Mouse (Mus musculus): ENCODE data around the gene Clstn2. TPM values are rescaled to one million over a fixed set of nuclear protein-coding genes. Genes with fewer than 3 reads are reported as not detected.

Clstn2 gene
- total and polyA plus RNA-seq, 3 experiments: 0.05 TPM; not detected in 2

GRCm38 (mm10) chr9:97439872-97440636 is 592.9 kb downstream of the Clstn2 start:
- H3K4me3 ChIP-seq (ENCODE audit: low read depth, low read length): no peak overlapping the region
- no peak for DNase-seq (ENCODE audit: low spot score)
- no peak for ATAC-seq (ENCODE audit: extremely low read depth, insufficient number of reproducible peaks, low FRiP score, poor library complexity, severe bottlenecking)
- no peaks in the 10 kb centered on the region for H3K4me1 ChIP-seq (ENCODE audit: insufficient read depth, low read depth, low read length)
- no peaks in the 10 kb centered on the region for H3K36me3 ChIP-seq (replicated peaks)
- no peak for TF ChIP-seq TAL1 (conservative IDR thresholded peaks at IDR 0.05; ENCODE audit: low read depth, low read length)
- no peak for TF ChIP-seq POLR2AphosphoS5 (IDR thresholded peaks at IDR 0.05; ENCODE audit: insufficient replicate concordance, low read depth, low read length)
- TF ChIP-seq CTCF (IDR thresholded peaks at IDR 0.05; ENCODE audit: low read depth, low read length): no peak
- TF ChIP-seq GATA2 (IDR thresholded peaks at IDR 0.05; ENCODE audit: borderline replicate concordance, low read depth, low read length): no peak
- no peak for TF ChIP-seq GATA1 (IDR thresholded peaks at IDR 0.05; ENCODE audit: borderline replicate concordance, low read length)
- peaks cover 51% of the 10 kb centered on the region for H3K9me3 ChIP-seq (replicated peaks)
- H3K27me3 ChIP-seq (ENCODE audit: insufficient read depth, low read length): no peaks in the 10 kb centered on the region

- no peak for DNase-seq (ENCODE audit: low spot score)
- Histone ChIP-seq H3K27me3 (ENCODE audit: insufficient read depth, low read length) (no peaks in the 10 kb centered on the region), H3K4me3 (ENCODE audit: low read depth, low read length) (no peak overlapping the region), H3K9me3 (replicated peaks) (peaks cover 31% of the 10 kb centered on the region), H3K4me1 (ENCODE audit: insufficient read depth, low read depth, low read length) (no peaks in the 10 kb centered on the region), H3K36me3 (replicated peaks) (no peaks in the 10 kb centered on the region)
- no peak for ATAC-seq (ENCODE audit: extremely low read depth, insufficient number of reproducible peaks, low FRiP score, poor library complexity, severe bottlenecking)
- TF ChIP-seq GATA2 (IDR thresholded peaks at IDR 0.05; ENCODE audit: borderline replicate concordance, low read depth, low read length) (no peak), GATA1 (IDR thresholded peaks at IDR 0.05; ENCODE audit: borderline replicate concordance, low read length) (no peak), POLR2AphosphoS5 (IDR thresholded peaks at IDR 0.05; ENCODE audit: insufficient replicate concordance, low read depth, low read length) (no peak), CTCF (IDR thresholded peaks at IDR 0.05; ENCODE audit: low read depth, low read length) (no peak)
Observed at GRCm38 (mm10) chr9:97434666-97435065, 598.3 kb downstream of the Clstn2 start.

GRCm38 (mm10) chr9:97429885-97430449 is 603.0 kb downstream of the Clstn2 start:
- TF ChIP-seq GATA1 (IDR thresholded peaks at IDR 0.05; ENCODE audit: borderline replicate concordance, low read length): no peak
- TF ChIP-seq POLR2AphosphoS5 (IDR thresholded peaks at IDR 0.05; ENCODE audit: insufficient replicate concordance, low read depth, low read length): no peak
- TF ChIP-seq TAL1 (conservative IDR thresholded peaks at IDR 0.05; ENCODE audit: low read depth, low read length): no peak
- no peak for TF ChIP-seq GATA2 (IDR thresholded peaks at IDR 0.05; ENCODE audit: borderline replicate concordance, low read depth, low read length)
- no peak for TF ChIP-seq CTCF (IDR thresholded peaks at IDR 0.05; ENCODE audit: low read depth, low read length)
- no peaks in the 10 kb centered on the region for H3K27me3 ChIP-seq (ENCODE audit: insufficient read depth, low read length)
- no peak overlapping the region for H3K4me3 ChIP-seq (ENCODE audit: low read depth, low read length)
- peaks cover 16% of the 10 kb centered on the region for H3K9me3 ChIP-seq (replicated peaks)
- ATAC-seq (ENCODE audit: extremely low read depth, insufficient number of reproducible peaks, low FRiP score, poor library complexity, severe bottlenecking) (no peak), DNase-seq (ENCODE audit: low spot score) (no peak)
- no peaks in the 10 kb centered on the region for H3K36me3 ChIP-seq (replicated peaks)
- H3K4me1 ChIP-seq (ENCODE audit: insufficient read depth, low read depth, low read length): no peaks in the 10 kb centered on the region

GRCm38 (mm10) chr9:97428127-97428526 is 604.9 kb downstream of the Clstn2 start:
- peaks cover 22% of the 10 kb centered on the region for H3K9me3 ChIP-seq (replicated peaks)
- no peaks in the 10 kb centered on the region for H3K27me3 ChIP-seq (ENCODE audit: insufficient read depth, low read length)
- TF ChIP-seq POLR2AphosphoS5 (IDR thresholded peaks at IDR 0.05; ENCODE audit: insufficient replicate concordance, low read depth, low read length) (no peak), CTCF (IDR thresholded peaks at IDR 0.05; ENCODE audit: low read depth, low read length) (no peak), GATA1 (IDR thresholded peaks at IDR 0.05; ENCODE audit: borderline replicate concordance, low read length) (no peak), TAL1 (conservative IDR thresholded peaks at IDR 0.05; ENCODE audit: low read depth, low read length) (no peak), GATA2 (IDR thresholded peaks at IDR 0.05; ENCODE audit: borderline replicate concordance, low read depth, low read length) (no peak)
- no peaks in the 10 kb centered on the region for H3K4me1 ChIP-seq (ENCODE audit: insufficient read depth, low read depth, low read length)
- DNase-seq (ENCODE audit: low spot score) (no peak), ATAC-seq (ENCODE audit: extremely low read depth, insufficient number of reproducible peaks, low FRiP score, poor library complexity, severe bottlenecking) (no peak)
- H3K36me3 ChIP-seq (replicated peaks): no peaks in the 10 kb centered on the region
- no peak overlapping the region for H3K4me3 ChIP-seq (ENCODE audit: low read depth, low read length)

- no peak for TF ChIP-seq GATA1 (IDR thresholded peaks at IDR 0.05; ENCODE audit: borderline replicate concordance, low read length)
Observed at GRCm38 (mm10) chr9:97420896-97421295, 612.1 kb downstream of the Clstn2 start.

GRCm38 (mm10) chr9:97414876-97415668 is 617.9 kb downstream of the Clstn2 start:
- ATAC-seq (ENCODE audit: extremely low read depth, insufficient number of reproducible peaks, low FRiP score, poor library complexity, severe bottlenecking) (no peak), DNase-seq (ENCODE audit: low spot score) (no peak)
- Histone ChIP-seq H3K27me3 (ENCODE audit: insufficient read depth, low read length) (no peaks in the 10 kb centered on the region), H3K4me3 (ENCODE audit: low read depth, low read length) (no peak overlapping the region), H3K9me3 (replicated peaks) (peaks cover 30% of the 10 kb centered on the region), H3K4me1 (ENCODE audit: insufficient read depth, low read depth, low read length) (no peaks in the 10 kb centered on the region), H3K36me3 (replicated peaks) (no peaks in the 10 kb centered on the region)
- no peak for TF ChIP-seq POLR2AphosphoS5 (IDR thresholded peaks at IDR 0.05; ENCODE audit: insufficient replicate concordance, low read depth, low read length)
- TF ChIP-seq CTCF (IDR thresholded peaks at IDR 0.05; ENCODE audit: low read depth, low read length): no peak
- TF ChIP-seq GATA1 (IDR thresholded peaks at IDR 0.05; ENCODE audit: borderline replicate concordance, low read length): no peak
- no peak for TF ChIP-seq GATA2 (IDR thresholded peaks at IDR 0.05; ENCODE audit: borderline replicate concordance, low read depth, low read length)
- TF ChIP-seq TAL1 (conservative IDR thresholded peaks at IDR 0.05; ENCODE audit: low read depth, low read length): no peak

More at GRCm38 (mm10) chr9:97420896-97421295, 612.1 kb downstream of the Clstn2 start:
- H3K4me3 ChIP-seq (ENCODE audit: low read depth, low read length): no peak overlapping the region
- no peaks in the 10 kb centered on the region for H3K36me3 ChIP-seq (replicated peaks)
- DNase-seq (ENCODE audit: low spot score) (no peak), ATAC-seq (ENCODE audit: extremely low read depth, insufficient number of reproducible peaks, low FRiP score, poor library complexity, severe bottlenecking) (no peak)
- H3K9me3 ChIP-seq (replicated peaks): peaks cover 50% of the 10 kb centered on the region
- H3K27me3 ChIP-seq (ENCODE audit: insufficient read depth, low read length): no peaks in the 10 kb centered on the region
- no peaks in the 10 kb centered on the region for H3K4me1 ChIP-seq (ENCODE audit: insufficient read depth, low read depth, low read length)
